Comparison of ENCODE assay signal across 21 mouse cellular contexts in genomic region chr15:59809361-59809760, GRCm38 (mm10).
"Had no signal": no experiment of that assay in that cellular context is flagged by ENCODE, and none has a peak within 500 bp of the region (broad histone marks: within the 10 kb centered on the region; RNA-seq: fewer than 3 reads in every experiment).

No protein-coding gene starts in this region.

- H3K27ac ChIP-seq: limb, embryonic 12.5 days; limb, embryonic 15.5 days; liver, embryonic 13.5 days; midbrain, embryonic 10.5 days; neural tube, embryonic 13.5 days; stomach, postnatal 0 days had no signal

- H3K27me3 ChIP-seq: limb, embryonic 12.5 days; limb, embryonic 15.5 days; liver, embryonic 13.5 days; neural tube, embryonic 13.5 days had no signal

- H3K4me3 ChIP-seq: limb, embryonic 12.5 days; limb, embryonic 15.5 days; liver, embryonic 13.5 days; megakaryocyte, embryonic 14.5 days; midbrain, embryonic 10.5 days; myocyte; neural tube, embryonic 13.5 days had no signal

- H3K9ac ChIP-seq: limb, embryonic 12.5 days; limb, embryonic 15.5 days; liver, embryonic 13.5 days; lung, embryonic 14.5 days; neural tube, embryonic 13.5 days had no signal

- DNase-seq: kidney, adult 18-20 months; kidney, adult 9 months; kidney, postnatal 14 days; kidney, postnatal 4 days; left cerebral cortex, postnatal 4 days; liver, embryonic 13.5 days; lung, embryonic 14.5 days; lung, postnatal 10 days; lung, postnatal 36 days; midbrain, embryonic 14.5 days; thymus, adult 2 months; thymus, postnatal 14 days; thymus, postnatal 4 days had no signal

- H3K4me2 ChIP-seq: limb, embryonic 12.5 days; limb, embryonic 15.5 days; liver, embryonic 13.5 days; lung, embryonic 14.5 days; neural tube, embryonic 13.5 days had no signal

- H3K4me1 ChIP-seq: limb, embryonic 12.5 days; limb, embryonic 15.5 days; liver, embryonic 13.5 days; neural tube, embryonic 13.5 days had no signal

- H3K9me3 ChIP-seq: limb, embryonic 12.5 days; limb, embryonic 15.5 days; liver, embryonic 13.5 days; midbrain, embryonic 10.5 days had no signal

- ATAC-seq: intestine, embryonic 16.5 days had no signal

- H3K36me3 ChIP-seq: limb, embryonic 12.5 days; limb, embryonic 15.5 days; liver, embryonic 13.5 days; midbrain, embryonic 10.5 days; neural tube, embryonic 13.5 days had no signal
